Mouse (Mus musculus) midbrain, embryonic 16.5 days (tissue): ENCODE data around the gene Gimap4. TPM values are rescaled to one million over a fixed set of nuclear protein-coding genes. Genes with fewer than 3 reads are reported as not detected.
A peak's percentile ranks its signal among the peaks of the same experiment; 100 is the strongest.

Experiments
- ATAC-seq: fragments of 200-750 bp; cut with Nextera tagmentation; 2 replicates; pipeline ENCODE4 v1.8.0; 2017; ENCODE audit warnings: moderate TSS enrichment
- H3K27ac ChIP-seq: fragments of 300-500 bp; sonication (generic); 2 replicates; pipeline ENCODE4 v1.5.1; 2014; ENCODE audit warnings: mild to moderate bottlenecking, low read length, mixed read lengths
- H3K27me3 ChIP-seq: fragments of 300-500 bp; sonication (generic); 2 replicates; pipeline ENCODE4 v1.6.1; 2014; ENCODE audit warnings: low read depth, low read length, mixed read lengths; ENCODE audit not compliant: control insufficient read depth, insufficient read depth
- H3K36me3 ChIP-seq: fragments of 300-500 bp; sonication (generic); 2 replicates; pipeline ENCODE4 v1.6.1; 2014; ENCODE audit warnings: mild to moderate bottlenecking, low read length, moderate library complexity, mixed read lengths; ENCODE audit not compliant: control insufficient read depth, insufficient read depth
- H3K4me1 ChIP-seq: fragments of 300-500 bp; sonication (generic); 2 replicates; pipeline ENCODE4 v1.6.1; 2014; ENCODE audit warnings: mild to moderate bottlenecking, low read length, mixed read lengths; ENCODE audit not compliant: control insufficient read depth, insufficient read depth
- H3K4me2 ChIP-seq: fragments of 300-500 bp; sonication (generic); 2 replicates; pipeline ENCODE4 v1.6.1; 2014; ENCODE audit warnings: mild to moderate bottlenecking, low read length, mixed read lengths
- H3K4me3 ChIP-seq: fragments of 300-500 bp; sonication (generic); 2 replicates; pipeline ENCODE4 v1.5.1; 2014; ENCODE audit warnings: low read depth, mild to moderate bottlenecking, low read length, moderate library complexity, mixed read lengths
- H3K9ac ChIP-seq: fragments of 300-500 bp; sonication (generic); 2 replicates; pipeline ENCODE4 v1.6.1; 2014; ENCODE audit warnings: low read depth, low read length, mixed read lengths
- H3K9me3 ChIP-seq: fragments of 300-500 bp; sonication (generic); replicated peaks from 2 replicates; pipeline ENCODE4 v1.6.1; 2014; ENCODE audit warnings: mild to moderate bottlenecking, low read length, mixed read lengths; ENCODE audit not compliant: control insufficient read depth, poor library complexity, severe bottlenecking
- WGBS: fragments of 180-500 bp; shearing (Covaris S2); extraction: QIAGEN DNeasy Blood & Tissue Kit; methylation state at CpG from one replicate; pipeline ENCODE4 v1.1.7; 2014; 5-methylcytosine and 5-hydroxymethylcytosine counted together
- polyA plus RNA-seq: library from polyadenylated mRNA; unstranded; fragments of >200 nt; fragmentation: Nextera tagmentation; extraction: Ambion mirVana; gene quantifications from 2 replicates; pipeline ENCODE4 v1.2.1, GENCODE M21; 2015

The Gimap4 gene
- 0.88 and 1.0 TPM in 2 replicates for polyA plus RNA-seq

- H3K27me3 ChIP-seq: no peaks in the 10 kb centered on the region
- H3K4me3 ChIP-seq: no peak within 1 kb of the TSS
- no peaks in the 10 kb centered on the region for H3K9me3 ChIP-seq
- H3K9ac ChIP-seq: no peak within 1 kb of the TSS
- H3K4me1 ChIP-seq: no peaks in the 10 kb centered on the region
- H3K4me2 ChIP-seq: no peak within 1 kb of the TSS
- no peak for ATAC-seq
- H3K27ac ChIP-seq: no peak within 1 kb of the TSS
- no peaks in the 10 kb centered on the region for H3K36me3 ChIP-seq
- WGBS: 75% methylated on average over 5 of the region's 5 CpGs
These were observed at the start of gene Gimap4 for GRCm38 (mm10) chr6:48684319-48684718. Gene Gimap4 (plus strand): TSS chr6:48684549.

DNA sequence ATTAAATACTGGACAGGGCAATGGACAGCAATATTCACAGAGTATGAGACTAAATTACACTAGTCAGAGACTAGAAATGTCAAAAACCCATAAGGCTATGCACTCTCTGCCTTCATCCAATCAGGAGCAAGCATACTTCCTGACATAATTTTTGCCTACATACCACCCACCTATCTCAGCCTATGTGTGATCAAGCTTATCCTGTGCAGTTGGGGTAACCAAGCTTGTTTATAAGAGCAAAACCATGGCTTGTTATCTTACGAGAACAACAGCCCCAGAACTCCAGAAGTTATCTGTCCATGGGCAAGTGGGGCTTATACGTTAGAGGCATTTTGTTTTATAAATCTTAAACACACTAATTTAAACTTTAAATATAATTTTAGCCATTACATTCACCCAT, 49.2 kb upstream of the Gimap4 start:
- ATAC-seq: no peak
- no peaks in the 10 kb centered on the region for H3K36me3 ChIP-seq
- H3K4me2 ChIP-seq: no peak overlapping the region
- no peaks in the 10 kb centered on the region for H3K27me3 ChIP-seq
- H3K27ac ChIP-seq: no peak overlapping the region
- no peak overlapping the region for H3K9ac ChIP-seq
- WGBS: 85% methylated on average over 2 of the region's 2 CpGs
- H3K4me3 ChIP-seq: no peak overlapping the region
- H3K4me1 ChIP-seq: no peaks in the 10 kb centered on the region
- no peaks in the 10 kb centered on the region for H3K9me3 ChIP-seq

- no peak overlapping the region for H3K4me2 ChIP-seq
- no peaks in the 10 kb centered on the region for H3K9me3 ChIP-seq
- H3K9ac ChIP-seq: no peak overlapping the region
- no peak for ATAC-seq
- H3K4me3 ChIP-seq: no peak overlapping the region
- no peaks in the 10 kb centered on the region for H3K4me1 ChIP-seq
- H3K36me3 ChIP-seq: no peaks in the 10 kb centered on the region
- no peak overlapping the region for H3K27ac ChIP-seq
- H3K27me3 ChIP-seq: no peaks in the 10 kb centered on the region
- WGBS: 47% methylated on average over 6 of the region's 6 CpGs
These were observed 47.8 kb upstream of the Gimap4 start for GRCm38 (mm10) chr6:48636515-48636914.

- Histone ChIP-seq H3K36me3 (no peaks in the 10 kb centered on the region), H3K4me1 (no peaks in the 10 kb centered on the region), H3K9me3 (no peaks in the 10 kb centered on the region), H3K4me2 (no peak overlapping the region), H3K9ac (no peak overlapping the region), H3K27ac (no peak overlapping the region), H3K27me3 (no peaks in the 10 kb centered on the region), H3K4me3 (no peak overlapping the region)
- ATAC-seq: no peak
- 62% methylated on average over 6 of the region's 6 CpGs for WGBS
These were observed 46.4 kb upstream of the Gimap4 start for GRCm38 (mm10) chr6:48637811-48638500.

DNA sequence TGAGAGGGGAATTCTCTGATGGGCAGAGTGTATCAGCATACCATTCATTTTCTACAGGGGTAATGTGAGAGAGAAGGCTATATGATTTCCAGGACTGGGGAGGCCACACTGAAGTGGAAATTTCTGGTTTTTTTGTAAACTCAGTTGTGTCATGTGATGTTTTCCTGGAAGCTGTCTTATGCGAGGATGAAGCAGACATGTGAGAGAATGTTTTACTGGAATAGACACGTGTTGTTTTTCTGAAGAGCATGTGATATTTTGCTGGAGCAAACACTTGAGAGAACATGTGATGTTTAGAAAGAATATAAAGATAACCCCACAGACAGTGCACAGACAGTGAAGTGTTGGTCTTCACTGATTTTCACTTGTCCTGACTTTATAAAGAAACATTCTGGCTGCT, 45.8 kb upstream of the Gimap4 start:
- no peak overlapping the region for H3K4me3 ChIP-seq
- no peaks in the 10 kb centered on the region for H3K36me3 ChIP-seq
- H3K27me3 ChIP-seq: no peaks in the 10 kb centered on the region
- H3K9me3 ChIP-seq: no peaks in the 10 kb centered on the region
- 79% methylated on average over 2 of the region's 2 CpGs for WGBS
- no peak overlapping the region for H3K9ac ChIP-seq
- H3K4me1 ChIP-seq: no peaks in the 10 kb centered on the region
- ATAC-seq: no peak
- H3K4me2 ChIP-seq: no peak overlapping the region
- H3K27ac ChIP-seq: no peak overlapping the region

- 81% methylated on average over 6 of the region's 6 CpGs for WGBS
- Histone ChIP-seq H3K4me3 (no peak overlapping the region), H3K4me2 (no peak overlapping the region), H3K36me3 (no peaks in the 10 kb centered on the region), H3K27ac (no peak overlapping the region), H3K4me1 (no peaks in the 10 kb centered on the region), H3K9ac (no peak overlapping the region), H3K27me3 (no peaks in the 10 kb centered on the region), H3K9me3 (no peaks in the 10 kb centered on the region)
- no peak for ATAC-seq
These were observed 43.0 kb upstream of the Gimap4 start for GRCm38 (mm10) chr6:48641391-48641790.

- Histone ChIP-seq H3K4me1 (no peaks in the 10 kb centered on the region), H3K4me3 (no peak overlapping the region), H3K4me2 (no peak overlapping the region), H3K9me3 (no peaks in the 10 kb centered on the region), H3K27me3 (no peaks in the 10 kb centered on the region), H3K27ac (no peak overlapping the region), H3K36me3 (no peaks in the 10 kb centered on the region), H3K9ac (no peak overlapping the region)
- peak; percentile 28; the same call in 1 of the 2 replicates for ATAC-seq
- WGBS: 22% methylated on average over 4 of the region's 4 CpGs
These were observed 41.5 kb upstream of the Gimap4 start for GRCm38 (mm10) chr6:48642764-48643292.

GRCm38 (mm10) chr6:48645660-48646308, 38.6 kb upstream of the Gimap4 start:
- Histone ChIP-seq H3K36me3 (no peaks in the 10 kb centered on the region), H3K27ac (no peak overlapping the region), H3K9me3 (no peaks in the 10 kb centered on the region), H3K4me1 (no peaks in the 10 kb centered on the region), H3K4me2 (no peak overlapping the region), H3K4me3 (no peak overlapping the region), H3K27me3 (no peaks in the 10 kb centered on the region), H3K9ac (no peak overlapping the region)
- 11% methylated on average over 12 of the region's 12 CpGs for WGBS
- ATAC-seq: no peak

DNA sequence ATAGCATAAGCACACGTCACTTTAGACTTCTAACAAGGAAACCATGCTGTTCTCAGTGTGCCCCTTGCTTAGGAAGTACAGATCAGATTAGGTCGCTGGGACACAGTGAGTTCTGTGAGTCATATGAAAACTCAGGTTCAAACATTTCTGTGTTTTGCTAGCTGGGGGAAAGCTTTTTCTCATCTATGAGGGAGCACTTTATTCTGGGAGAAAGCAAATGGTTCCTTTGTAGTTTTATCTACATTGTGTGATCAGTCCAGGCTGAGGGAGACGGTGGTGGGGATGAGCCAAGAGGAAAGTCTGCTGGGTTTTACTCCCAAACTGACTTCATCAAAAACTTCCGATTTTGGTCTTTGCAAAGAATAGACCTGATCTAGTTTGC, 38.0 kb upstream of the Gimap4 start:
- no peaks in the 10 kb centered on the region for H3K36me3 ChIP-seq
- no peaks in the 10 kb centered on the region for H3K27me3 ChIP-seq
- no peak overlapping the region for H3K9ac ChIP-seq
- 84% methylated on average over 4 of the region's 4 CpGs for WGBS
- ATAC-seq: no peak
- H3K4me1 ChIP-seq: no peaks in the 10 kb centered on the region
- no peak overlapping the region for H3K27ac ChIP-seq
- H3K4me2 ChIP-seq: no peak overlapping the region
- H3K4me3 ChIP-seq: no peak overlapping the region
- H3K9me3 ChIP-seq: no peaks in the 10 kb centered on the region
